Comparison of ENCODE assay signal across 8 mouse cellular contexts in genomic region chr15:85981768-85982415, GRCm38 (mm10). TPM values are rescaled to one million over a fixed set of nuclear protein-coding genes. Genes with fewer than 3 reads are reported as not detected.
A peak's percentile ranks its signal among the peaks of the same experiment; 100 is the strongest.
DNase-seq lines count a peak whose midpoint lies in the region; ATAC-seq lines count a peak whose summit lies in the region.

No protein-coding gene starts in this region.

- H3K4me2 ChIP-seq in heart, embryonic 16.5 days (ENCODE audit: low read depth, low read length): no peak overlapping the region

- no peak overlapping the region for H3K27ac ChIP-seq in heart, embryonic 16.5 days (ENCODE audit: low read length)
- H3K27ac ChIP-seq in heart, embryonic 10.5 days: no peak overlapping the region

- peak; percentile 53; the same call in 1 of the 2 replicates for ATAC-seq in heart, embryonic 16.5 days (replicated peaks; ENCODE audit: extremely low read depth, insufficient read depth, low FRiP score)

- no peaks in the 10 kb centered on the region for H3K36me3 ChIP-seq in heart, embryonic 16.5 days (ENCODE audit: control insufficient read depth, insufficient read depth)
- no peaks in the 10 kb centered on the region; the same call in 1 of the 2 replicates for H3K36me3 ChIP-seq in heart, embryonic 10.5 days

- no peaks in the 10 kb centered on the region for H3K9me3 ChIP-seq in heart, embryonic 16.5 days (replicated peaks; ENCODE audit: control insufficient read depth, low read length)
- H3K9me3 ChIP-seq in heart, embryonic 10.5 days: no peaks in the 10 kb centered on the region

- 45% methylated on average over 11 of the region's 11 CpGs for WGBS in heart, embryonic 16.5 days
- 36% methylated on average over 11 of the region's 11 CpGs for WGBS in heart, embryonic 10.5 days

- H3K9ac ChIP-seq in heart, embryonic 16.5 days (ENCODE audit: low read length): no peak overlapping the region

- no peaks in the 10 kb centered on the region for H3K27me3 ChIP-seq in heart, embryonic 16.5 days (ENCODE audit: control insufficient read depth, insufficient read depth, low read length)
- H3K27me3 ChIP-seq in heart, embryonic 10.5 days (ENCODE audit: insufficient read depth, poor library complexity, severe bottlenecking): peaks cover 14% of the 10 kb centered on the region; the same call in 1 of the 2 replicates

- intact Hi-C loops in left cerebral cortex, postnatal 14 days (cut with DNase I): no loop called here

- DNase-seq in heart, embryonic 10.5 days (ENCODE audit: low spot score): no peak
- peak; percentile 29 for DNase-seq in fibroblast of lung, adult 2 months (ENCODE audit: low read depth)
- DNase-seq in lung, postnatal 14 days: peak; percentile 48
- peak; percentile 90 for DNase-seq in thymus, postnatal 14 days
- DNase-seq in right cerebral cortex, postnatal 14 days: no peak
- no peak for DNase-seq in layer of hippocampus, postnatal 10 days (ENCODE audit: low spot score in 2 of 2)
- DNase-seq in left cerebral cortex, postnatal 14 days (ENCODE audit: low spot score in 2 of 2): no peak

- no peak overlapping the region for H3K4me3 ChIP-seq in heart, embryonic 16.5 days (ENCODE audit: low read length)
- H3K4me3 ChIP-seq in heart, embryonic 10.5 days: no peak overlapping the region

- peaks cover 4% of the 10 kb centered on the region; the same call in 1 of the 2 replicates for H3K4me1 ChIP-seq in heart, embryonic 16.5 days (ENCODE audit: control insufficient read depth, insufficient read depth, low read length)
- H3K4me1 ChIP-seq in heart, embryonic 10.5 days: peaks cover 33% of the 10 kb centered on the region

RNA-seq across cellular contexts. Expression of gene Celsr1, which starts 51.7 kb away (rescaled TPM):
- polyA plus RNA-seq in heart, embryonic 16.5 days (2015; fragmentation: Nextera tagmentation; extraction: Ambion mirVana): 1.7 TPM in 2 replicates
- polyA plus RNA-seq in heart, embryonic 10.5 days (2016; fragmentation: Nextera tagmentation; extraction: Ambion mirVana): 1.3 and 2.3 TPM in 2 replicates
- total RNA-seq in layer of hippocampus, postnatal 10 days (2021): 1 to 10 TPM; 6.7 to 7.4 TPM
- total RNA-seq in left cerebral cortex, postnatal 14 days (2021): 1 to 10 TPM; 2.2 to 3.1 TPM

Comparison
In these comparisons a context has a peak if more than half of its experiments do, and no peak if none do; other contexts are left out.
1. DNase-seq: peak in fibroblast of lung, adult 2 months (single experiment), lung, postnatal 14 days (single experiment) and thymus, postnatal 14 days (single experiment); none in heart, embryonic 10.5 days (single experiment), right cerebral cortex, postnatal 14 days (single experiment), layer of hippocampus, postnatal 10 days (0 of 2) and left cerebral cortex, postnatal 14 days (0 of 2).